Mouse (Mus musculus) liver, adult 2 months (tissue): Measurements from ENCODE around the gene Dnajb13. TPM values are rescaled to one million over a fixed set of nuclear protein-coding genes. Genes with fewer than 3 reads are reported as not detected.
"Not testable (repeated sequence)": the region's sequence is repeated elsewhere in the genome, so short reads cannot be mapped to it uniquely, and the experiment has no call there.

ENCODE experiments used
- DNase-seq: peaks from one replicate; pipeline ENCODE4 v3.0.0-alpha.2; 2011; ENCODE audit warnings: low read depth, low spot score; ENCODE audit errors: extremely low read depth
- H3K27ac ChIP-seq: fragments of 200-500 bp; replicated peaks from 2 replicates; pipeline ENCODE4 v1.5.1; 2012; ENCODE audit warnings: low read depth, mild to moderate bottlenecking, control low read depth, inconsistent platforms, low read length; ENCODE audit not compliant: insufficient read depth
- H3K27me3 ChIP-seq: fragments of 200-500 bp; 2 replicates; pipeline ENCODE4 v1.6.1; 2012; ENCODE audit warnings: mild to moderate bottlenecking, moderate library complexity, low read length, inconsistent platforms; ENCODE audit not compliant: control insufficient read depth, insufficient read depth
- H3K36me3 ChIP-seq: fragments of 200-500 bp; 2 replicates; pipeline ENCODE4 v1.6.1; 2012; ENCODE audit warnings: low read length, inconsistent platforms; ENCODE audit not compliant: control insufficient read depth, insufficient read depth
- H3K4me1 ChIP-seq: fragments of 200-500 bp; 2 replicates; pipeline ENCODE4 v1.6.1; 2011; ENCODE audit warnings: low read length; ENCODE audit not compliant: control insufficient read depth, insufficient read depth
- H3K4me3 ChIP-seq: fragments of 200-500 bp; 2 replicates; pipeline ENCODE4 v1.5.1; 2011; ENCODE audit warnings: low read depth, mild to moderate bottlenecking, control low read depth, low read length, moderate library complexity; ENCODE audit not compliant: insufficient read depth
- H3K79me2 ChIP-seq: fragments of 200-500 bp; 2 replicates; pipeline ENCODE4 v1.6.1; 2012; ENCODE audit warnings: inconsistent platforms, mild to moderate bottlenecking, low read length, moderate library complexity; ENCODE audit not compliant: control insufficient read depth, insufficient read depth
- H3K9ac ChIP-seq: fragments of 200-500 bp; 2 replicates; pipeline ENCODE4 v1.6.1; 2012; ENCODE audit warnings: low read depth, mild to moderate bottlenecking, control low read depth, inconsistent platforms, low read length
- CTCF ChIP-seq: fragments of 200-500 bp; IDR thresholded peaks from 2 replicates; pipeline ENCODE4 v1.5.1; 2011; ENCODE audit warnings: low read depth, low read length, control low read depth
- POLR2A ChIP-seq: fragments of 200-500 bp; IDR thresholded peaks from 2 replicates; pipeline ENCODE4 v1.6.1; 2011; ENCODE audit warnings: low read length, control low read depth; ENCODE audit not compliant: insufficient read depth; ENCODE audit errors: extremely low read depth
- WGBS: fragments of 180-500 bp; shearing (Covaris S2); methylation state at CpG from one replicate; pipeline ENCODE4 v1.1.7; 2018; 5-methylcytosine and 5-hydroxymethylcytosine counted together
- polyA plus RNA-seq: library from polyadenylated mRNA; depleted of rRNA; stranded (reverse); fragments of >200 nt; gene quantifications from 2 replicates; pipeline ENCODE4 v1.2.3, GENCODE M21; 2012
- total RNA-seq: library from RNA; depleted of rRNA; stranded (reverse); fragments of >200 nt; gene quantifications from 2 replicates; pipeline ENCODE4 v1.2.3, GENCODE M21; 2014

Gene Dnajb13
- total and polyA plus RNA-seq, 2 experiments, result 0.29 to 0.55 TPM

DNA sequence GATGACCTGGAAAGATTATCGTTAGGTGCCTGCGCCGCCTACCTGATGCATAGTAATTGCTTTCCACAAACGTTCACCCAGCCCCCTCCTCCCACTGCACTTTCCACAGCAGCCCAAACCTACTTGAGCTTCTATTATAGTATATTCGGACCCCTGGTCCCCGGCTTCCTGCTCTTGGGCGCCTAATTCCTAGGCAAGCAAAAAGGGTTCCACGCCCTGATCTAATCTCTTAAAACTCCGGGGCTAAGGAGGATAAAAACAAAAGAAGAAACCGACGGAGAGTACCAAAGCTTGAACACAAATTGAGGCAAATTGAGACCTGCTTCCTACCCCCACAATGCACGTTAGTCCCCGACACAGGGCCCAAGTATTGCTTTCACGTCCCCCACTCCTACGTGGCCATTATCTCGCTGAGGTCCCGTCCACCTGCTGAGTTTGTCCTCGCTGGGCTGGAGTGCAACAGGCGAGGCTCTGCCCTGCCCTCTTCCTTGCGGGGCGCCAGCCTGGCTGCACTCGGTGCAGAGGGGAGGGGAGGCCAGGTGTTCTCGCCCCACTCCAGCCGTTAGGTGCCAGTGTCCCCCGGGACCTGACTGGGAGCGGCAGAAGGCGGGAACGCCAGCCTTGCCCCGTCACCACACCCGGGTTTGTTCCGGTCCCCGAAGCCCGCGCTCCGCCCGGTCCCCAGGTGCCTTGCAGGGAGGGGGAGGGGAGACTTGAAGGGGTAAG, 22.2 kb downstream of the Dnajb13 start:
- peaks cover 11% of the 10 kb centered on the region for H3K4me1 ChIP-seq
- no peaks in the 10 kb centered on the region for H3K27me3 ChIP-seq
- 0 out of 2 replicates have a peak overlapping the region, but pooled peaks have one; percentile 2 for H3K27ac ChIP-seq
- no peak for DNase-seq
- no peaks in the 10 kb centered on the region for H3K36me3 ChIP-seq
- no peaks in the 10 kb centered on the region for H3K79me2 ChIP-seq
- H3K4me3 ChIP-seq, result peak overlapping the region; percentile 69
- H3K9ac ChIP-seq, result peak overlapping the region; percentile 54
- TF ChIP-seq CTCF (no peak), POLR2A (no peak)
- 11% methylated on average over 36 of the region's 36 CpGs for WGBS

DNA sequence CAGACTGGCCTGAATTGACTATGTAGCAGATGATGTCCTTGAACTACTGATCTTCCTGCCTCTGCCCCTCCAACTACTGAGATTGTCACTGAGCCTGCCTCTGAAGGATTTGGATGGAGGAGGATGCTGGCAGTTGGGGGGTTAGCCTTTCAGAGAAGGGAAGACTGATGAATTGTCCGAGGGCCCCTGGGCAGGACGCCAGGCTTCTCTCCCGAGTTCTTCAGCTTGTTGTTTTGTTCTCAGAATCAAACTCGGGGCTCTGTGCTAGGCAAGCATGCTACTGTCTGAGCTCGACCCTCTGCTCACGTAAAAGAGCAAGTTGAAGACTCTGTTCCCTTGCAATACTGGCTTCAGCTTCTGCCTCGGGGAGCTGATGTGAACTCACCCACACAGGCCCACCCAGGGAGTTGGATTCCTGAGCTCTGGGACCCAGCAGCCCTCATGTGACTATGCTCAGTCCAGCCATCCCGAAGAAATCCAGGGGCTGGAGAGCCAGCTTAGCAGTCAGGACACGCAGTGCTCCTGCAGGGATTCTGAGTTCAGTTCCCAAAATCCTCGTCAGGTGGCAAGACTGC, 26.2 kb downstream of the Dnajb13 start:
- no peak for TF ChIP-seq CTCF
- TF ChIP-seq POLR2A, result no peak
- Histone ChIP-seq H3K4me3 (no peak overlapping the region), H3K9ac (no peak overlapping the region), H3K27ac (no peak overlapping the region), H3K4me1 (no peaks in the 10 kb centered on the region), H3K27me3 (no peaks in the 10 kb centered on the region), H3K79me2 (no peaks in the 10 kb centered on the region), H3K36me3 (no peaks in the 10 kb centered on the region)
- no peak for DNase-seq
- 67% methylated on average over 10 of the region's 10 CpGs for WGBS

GRCm38 (mm10) chr7:100487301-100487700, 27.5 kb downstream of the Dnajb13 start:
- H3K27ac ChIP-seq, result no peak overlapping the region
- no peak overlapping the region for H3K4me3 ChIP-seq
- WGBS, result 81% methylated on average over 2 of the region's 2 CpGs
- no peaks in the 10 kb centered on the region for H3K27me3 ChIP-seq
- H3K9ac ChIP-seq, result no peak overlapping the region
- H3K79me2 ChIP-seq, result no peaks in the 10 kb centered on the region
- TF ChIP-seq POLR2A, result no peak
- no peak for TF ChIP-seq CTCF
- H3K36me3 ChIP-seq, result no peaks in the 10 kb centered on the region
- H3K4me1 ChIP-seq, result no peaks in the 10 kb centered on the region
- no peak for DNase-seq

DNA sequence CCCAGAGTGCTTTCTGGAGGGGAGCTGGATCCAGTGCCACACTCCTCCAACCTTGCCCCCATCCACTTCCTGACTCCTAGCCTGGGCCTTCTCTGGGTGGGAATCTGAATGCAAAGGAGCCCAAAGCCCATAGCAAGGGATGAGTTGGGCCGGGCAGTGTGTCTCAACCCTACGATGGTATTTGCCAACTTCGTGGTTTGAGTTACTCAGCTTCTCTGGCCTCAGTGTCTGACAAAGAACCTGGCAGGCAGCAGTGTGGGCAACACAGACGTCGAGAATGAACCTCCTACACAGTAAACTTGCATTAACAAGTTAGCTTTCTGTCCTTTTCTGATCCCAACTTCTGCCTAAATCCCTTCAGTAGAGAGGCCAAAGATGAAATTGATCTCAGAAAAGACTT, 30.3 kb downstream of the Dnajb13 start:
- WGBS, result 89% methylated on average over 5 of the region's 5 CpGs
- Histone ChIP-seq H3K4me3 (no peak overlapping the region), H3K36me3 (no peaks in the 10 kb centered on the region)

GRCm38 (mm10) chr7:100482046-100482445, 32.7 kb downstream of the Dnajb13 start:
- not testable (repeated sequence) for H3K27ac ChIP-seq, H3K4me3 ChIP-seq, H3K36me3 ChIP-seq, H3K4me1 ChIP-seq, DNase-seq, H3K9ac ChIP-seq, H3K27me3 ChIP-seq, H3K79me2 ChIP-seq
- 73% methylated on average over 2 of the region's 2 CpGs for WGBS

More for the DNA sequence above, 30.3 kb downstream of the Dnajb13 start:
- Histone ChIP-seq H3K27me3 (no peaks in the 10 kb centered on the region), H3K9ac (no peak overlapping the region), H3K27ac (no peak overlapping the region), H3K4me1 (no peaks in the 10 kb centered on the region), H3K79me2 (no peaks in the 10 kb centered on the region)
- DNase-seq, result no peak
- TF ChIP-seq CTCF, result no peak
- TF ChIP-seq POLR2A, result no peak

DNA sequence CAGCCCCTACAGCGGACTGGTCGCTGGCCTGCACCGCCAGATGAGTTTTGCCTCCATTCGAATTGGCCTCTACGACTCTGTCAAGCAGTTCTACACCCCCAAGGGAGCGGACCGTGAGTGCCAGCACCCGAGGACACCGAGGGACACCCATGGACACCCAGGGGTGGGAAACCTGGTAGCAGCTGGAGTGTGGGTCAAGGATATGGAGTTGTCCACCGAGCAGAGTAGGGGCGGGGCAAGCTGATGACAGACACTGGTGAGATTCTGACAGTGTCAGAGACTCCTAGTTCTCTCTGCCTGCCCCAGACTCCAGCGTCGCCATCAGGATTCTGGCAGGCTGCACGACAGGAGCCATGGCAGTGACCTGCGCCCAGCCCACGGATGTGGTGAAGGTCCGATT, 34.6 kb downstream of the Dnajb13 start:
- Histone ChIP-seq H3K79me2 (no peaks in the 10 kb centered on the region), H3K9ac (no peak overlapping the region), H3K4me3 (no peak overlapping the region), H3K27me3 (no peaks in the 10 kb centered on the region), H3K27ac (no peak overlapping the region), H3K36me3 (no peaks in the 10 kb centered on the region), H3K4me1 (no peaks in the 10 kb centered on the region)
- WGBS, result 86% methylated on average over 17 of the region's 17 CpGs
- no peak for TF ChIP-seq POLR2A
- no peak for TF ChIP-seq CTCF
- DNase-seq, result no peak
